Mouse (Mus musculus) ES-Bruce4 (cell line): ENCODE results near the gene Fbxl5.

ENCODE experiments used
- CTCF ChIP-seq: IDR thresholded peaks from one replicate; pipeline ENCODE4 v1.8.1; 2011; ENCODE audit warnings: low read depth, low read length
- EP300 ChIP-seq: IDR thresholded peaks from 2 replicates; pipeline ENCODE4 v1.6.1; 2011; ENCODE audit warnings: low read depth, low read length; ENCODE audit not compliant: insufficient read depth
- POLR2A ChIP-seq: IDR thresholded peaks from one replicate; pipeline ENCODE4 v1.8.1; 2011; ENCODE audit warnings: low read length; ENCODE audit not compliant: insufficient read depth

- no peak for TF ChIP-seq POLR2A
- TF ChIP-seq CTCF: no peak
- TF ChIP-seq EP300: no peak
Measured at GRCm38 (mm10) chr5:43787976-43788752, 33.3 kb downstream of the Fbxl5 start.
